In the genomic region with DNA sequence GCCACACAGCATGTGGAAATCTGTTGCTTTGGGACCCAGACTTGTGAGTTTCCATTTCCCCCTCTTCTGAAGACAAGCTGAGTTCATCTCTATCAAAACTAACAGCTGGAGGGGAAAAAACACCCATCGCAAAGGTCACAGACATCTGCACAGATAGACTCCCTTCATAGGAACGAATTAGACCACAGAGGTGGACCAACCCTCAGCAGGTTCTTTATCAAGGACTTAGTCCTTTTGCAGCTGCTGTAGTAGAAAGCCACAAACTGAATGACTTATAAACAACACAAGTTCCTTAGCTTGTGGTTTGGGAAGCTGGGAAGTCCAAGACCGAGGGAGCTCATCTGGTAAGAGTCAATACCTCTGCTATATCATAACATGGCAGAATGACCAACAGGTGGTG, we compare ENCODE assay signal across 41 mouse cellular contexts. TPM values are rescaled to one million over a fixed set of nuclear protein-coding genes. Genes with fewer than 3 reads are reported as not detected.
"Had no signal": no experiment of that assay in that cellular context is flagged by ENCODE, and none has a peak within 500 bp of the region (broad histone marks: within the 10 kb centered on the region; RNA-seq: fewer than 3 reads in every experiment).

No protein-coding gene starts in this region.

- H3K9me3 ChIP-seq: heart, embryonic 15.5 days; hindbrain, embryonic 15.5 days; intestine, embryonic 15.5 days; limb, embryonic 10.5 days; liver, embryonic 13.5 days; liver, embryonic 15.5 days had no signal

- H3K27me3 ChIP-seq: heart, embryonic 13.5 days; heart, embryonic 15.5 days; hindbrain, embryonic 13.5 days; hindbrain, embryonic 15.5 days; intestine, embryonic 15.5 days; limb, embryonic 12.5 days; liver, embryonic 13.5 days; liver, embryonic 15.5 days had no signal

- H3K9ac ChIP-seq: heart, embryonic 13.5 days; heart, embryonic 15.5 days; hindbrain, embryonic 13.5 days; hindbrain, embryonic 15.5 days; intestine, embryonic 15.5 days; limb, embryonic 12.5 days; liver, embryonic 13.5 days; liver, embryonic 15.5 days; liver, postnatal 0 days had no signal

- DNase-seq: gastrocnemius, postnatal 14 days; gastrocnemius, postnatal 36 days; heart, adult 11 months; heart, adult 2 months; heart, postnatal 14 days; heart, postnatal 36 days; kidney, adult 2 months; kidney, adult 9 months; kidney, postnatal 10 days; kidney, postnatal 25 days; kidney, postnatal 4 days; liver; liver, embryonic 13.5 days; liver, postnatal 0 days had no signal

- H3K36me3 ChIP-seq: heart, embryonic 13.5 days; heart, embryonic 15.5 days; hindbrain, embryonic 13.5 days; hindbrain, embryonic 15.5 days; intestine, embryonic 15.5 days; limb, embryonic 10.5 days; limb, embryonic 12.5 days; liver, embryonic 13.5 days; liver, embryonic 15.5 days had no signal

- H3K27ac ChIP-seq: heart, adult 2 months; heart, embryonic 13.5 days; heart, embryonic 15.5 days; hindbrain, embryonic 13.5 days; hindbrain, embryonic 15.5 days; hindbrain, postnatal 0 days; intestine, embryonic 15.5 days; layer of hippocampus, adult 2 months; limb, embryonic 10.5 days; limb, embryonic 12.5 days; liver, embryonic 13.5 days; liver, embryonic 15.5 days had no signal

- H3K4me1 ChIP-seq: heart, embryonic 13.5 days; heart, embryonic 15.5 days; hindbrain, embryonic 13.5 days; hindbrain, embryonic 15.5 days; intestine, embryonic 15.5 days; limb, embryonic 10.5 days; limb, embryonic 12.5 days; liver, embryonic 13.5 days; liver, embryonic 15.5 days had no signal

- H3K4me3 ChIP-seq: heart, adult 2 months; heart, embryonic 13.5 days; heart, embryonic 15.5 days; hindbrain, embryonic 13.5 days; hindbrain, embryonic 15.5 days; intestine, embryonic 15.5 days; layer of hippocampus, adult 2 months; limb, embryonic 10.5 days; limb, embryonic 12.5 days; liver, embryonic 13.5 days; liver, embryonic 15.5 days had no signal

- ATAC-seq: hindbrain, postnatal 0 days; inflammation-experienced regulatory T-cells, adult 6 months; intestine, embryonic 15.5 days; intestine, postnatal 0 days; liver, postnatal 0 days had no signal

RNA-seq across cellular contexts. Expression of a gene that starts 54.7 kb away (rescaled TPM):
- total RNA-seq: gastrocnemius, adult 18-20 months; gastrocnemius, adult 8-10 months; gastrocnemius, postnatal 14 days; gastrocnemius, postnatal 36 days; heart, adult 2 months; heart, postnatal 14 days; heart, postnatal 36 days; hematopoietic stem cell, adult 5-6 weeks; hindbrain, postnatal 0 days; layer of hippocampus, adult 2 months; layer of hippocampus, postnatal 10 days; layer of hippocampus, postnatal 25 days; left cerebral cortex, adult 8-10 months; left cerebral cortex, postnatal 14 days; left cerebral cortex, postnatal 36 days had no signal
- polyA plus RNA-seq: gonadal fat pad, adult 2 months; heart, adult 2 months; heart, embryonic 11.5 days; heart, embryonic 13.5 days; heart, embryonic 15.5 days; heart, postnatal 0 days; hindbrain, embryonic 11.5 days; hindbrain, embryonic 13.5 days; hindbrain, embryonic 15.5 days; hindbrain, postnatal 0 days; inflammation-experienced regulatory T-cells, adult 6 months; intestine, embryonic 15.5 days; intestine, postnatal 0 days; kidney, adult 2 months; kidney, embryonic 16.5 days; limb, embryonic 10.5 days; limb, embryonic 12.5 days; limb, embryonic 14.5 days; liver, embryonic 11.5 days; liver, embryonic 13.5 days; liver, embryonic 15.5 days; liver, postnatal 0 days had no signal
